Mouse (Mus musculus): Measurements from ENCODE around the gene Mcu. TPM values are rescaled to one million over a fixed set of nuclear protein-coding genes. Genes with fewer than 3 reads are reported as not detected.

The Mcu gene
- polyA plus RNA-seq, 1 experiment, result 5.3 TPM

DNA sequence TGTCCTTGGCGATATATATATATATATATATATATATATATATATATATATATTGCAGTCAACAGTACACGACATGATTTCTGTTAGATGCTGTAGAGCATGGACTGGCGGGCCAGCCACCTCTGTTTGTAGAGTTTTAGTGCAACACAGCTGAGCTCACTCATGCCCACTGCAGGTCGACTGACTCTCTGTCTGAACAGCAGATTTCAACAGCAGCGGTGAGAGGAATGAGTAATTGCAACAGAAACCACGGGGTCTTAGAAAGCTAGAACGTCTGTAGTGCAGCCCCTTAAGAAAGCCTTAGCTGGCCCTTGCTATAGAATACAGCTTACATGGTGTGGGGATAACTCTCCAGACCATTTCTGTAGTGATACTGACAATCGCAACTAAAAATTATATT lies 121.6 kb downstream of the Mcu start:
- Histone ChIP-seq H3K4me1 (ENCODE audit: control insufficient read depth, insufficient read depth, insufficient read length) (no peaks in the 10 kb centered on the region), H3K27me3 (ENCODE audit: control insufficient read depth, insufficient read depth, low read length) (no peaks in the 10 kb centered on the region), H3K4me3 (ENCODE audit: extremely low read depth, insufficient read depth, insufficient read length) (no peak overlapping the region), H3K27ac (ENCODE audit: insufficient read depth, low read length) (no peak overlapping the region), H3K36me3 (ENCODE audit: control insufficient read depth, insufficient read depth, low read length) (no peaks in the 10 kb centered on the region)
- no peak for TF ChIP-seq POLR2A (IDR thresholded peaks at IDR 0.05; ENCODE audit: low read depth, low read length)
- no peak for TF ChIP-seq CTCF (IDR thresholded peaks at IDR 0.05; ENCODE audit: extremely low read depth, insufficient read depth, insufficient read length, insufficient replicate concordance)
- DNase-seq (ENCODE audit: low read depth in 1 of 2, low spot score in 2 of 2), result no peak
- WGBS, result 75% methylated on average over 8 of the region's 8 CpGs

DNA sequence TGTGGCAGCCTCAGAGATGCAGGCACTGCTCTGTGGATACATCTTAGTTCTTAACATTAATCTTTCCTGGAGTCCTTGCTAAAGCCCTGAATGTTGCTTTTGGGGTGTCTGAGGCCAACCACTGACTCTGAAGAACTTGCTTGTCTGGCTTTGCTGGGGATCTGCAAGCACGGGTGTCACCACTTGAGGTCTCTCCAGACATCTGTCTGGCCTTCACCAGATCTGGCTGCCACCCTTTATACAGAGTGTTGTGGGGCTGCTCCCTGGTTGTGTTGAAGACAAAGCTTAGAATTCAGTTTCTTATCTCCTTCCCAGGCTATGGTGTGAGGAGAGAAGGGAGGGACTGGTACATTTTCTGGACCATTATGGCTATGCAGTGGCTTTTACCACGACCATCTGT lies 122.4 kb downstream of the Mcu start:
- no peak for TF ChIP-seq CTCF (IDR thresholded peaks at IDR 0.05; ENCODE audit: extremely low read depth, insufficient read depth, insufficient read length, insufficient replicate concordance)
- TF ChIP-seq POLR2A (IDR thresholded peaks at IDR 0.05; ENCODE audit: low read depth, low read length), result no peak
- Histone ChIP-seq H3K4me3 (ENCODE audit: extremely low read depth, insufficient read depth, insufficient read length) (no peak overlapping the region), H3K27me3 (ENCODE audit: control insufficient read depth, insufficient read depth, low read length) (no peaks in the 10 kb centered on the region), H3K36me3 (ENCODE audit: control insufficient read depth, insufficient read depth, low read length) (no peaks in the 10 kb centered on the region), H3K4me1 (ENCODE audit: control insufficient read depth, insufficient read depth, insufficient read length) (no peaks in the 10 kb centered on the region), H3K27ac (ENCODE audit: insufficient read depth, low read length) (no peak overlapping the region)
- no peak for DNase-seq (ENCODE audit: low read depth in 1 of 2, low spot score in 2 of 2)
- 20% methylated on average over 2 of the region's 2 CpGs for WGBS

DNA sequence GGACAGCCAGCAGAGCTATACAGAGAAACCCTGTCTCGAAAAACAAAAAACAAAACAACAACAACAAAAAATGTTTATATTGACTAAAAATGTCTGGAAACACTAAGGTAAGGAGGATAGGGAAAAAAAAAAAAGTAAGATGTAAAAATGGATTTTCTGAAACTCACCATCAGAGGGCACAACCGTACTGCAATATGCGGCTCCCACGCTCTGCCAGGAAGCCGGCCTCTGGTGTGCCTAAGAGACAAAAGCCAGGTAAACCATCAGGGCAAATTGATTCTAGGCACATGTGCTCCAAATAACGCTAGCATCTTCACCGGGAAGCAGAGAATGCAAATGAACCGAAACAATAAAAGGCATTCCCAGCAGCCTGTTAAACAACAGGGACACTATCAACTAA lies 125.6 kb downstream of the Mcu start:
- WGBS, result 90% methylated on average over 8 of the region's 8 CpGs
- Histone ChIP-seq H3K4me1 (ENCODE audit: control insufficient read depth, insufficient read depth, insufficient read length) (no peaks in the 10 kb centered on the region), H3K27ac (ENCODE audit: insufficient read depth, low read length) (no peak overlapping the region), H3K36me3 (ENCODE audit: control insufficient read depth, insufficient read depth, low read length) (no peaks in the 10 kb centered on the region; the same call in 1 of the 2 replicates), H3K4me3 (ENCODE audit: extremely low read depth, insufficient read depth, insufficient read length) (no peak overlapping the region), H3K27me3 (ENCODE audit: control insufficient read depth, insufficient read depth, low read length) (no peaks in the 10 kb centered on the region)
- TF ChIP-seq CTCF (IDR thresholded peaks at IDR 0.05; ENCODE audit: extremely low read depth, insufficient read depth, insufficient read length, insufficient replicate concordance) (no peak; the same call in 1 of the 2 replicates), POLR2A (IDR thresholded peaks at IDR 0.05; ENCODE audit: low read depth, low read length) (no peak)
- no peak for DNase-seq (ENCODE audit: low read depth in 1 of 2, low spot score in 2 of 2)

DNA sequence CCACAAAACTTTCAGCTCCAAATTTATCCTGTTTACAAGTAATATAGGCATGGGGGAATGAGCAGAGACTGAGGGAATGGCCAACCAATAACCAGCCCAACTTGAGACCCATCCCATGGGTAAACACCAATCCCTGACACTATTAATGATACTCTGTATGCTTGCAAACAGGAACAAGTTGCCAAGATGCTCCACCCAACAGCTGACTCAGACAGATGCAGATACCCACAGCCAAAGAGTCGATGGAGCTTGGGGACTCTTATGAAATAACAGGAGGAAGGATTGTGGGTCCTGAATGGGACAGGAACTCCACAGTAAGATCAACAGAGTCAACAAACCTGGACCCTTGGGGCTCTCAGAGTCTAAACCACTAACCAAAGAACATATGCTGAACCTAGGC lies 127.1 kb downstream of the Mcu start:
- 93% methylated on average over 1 of the region's 1 CpGs for WGBS

DNA sequence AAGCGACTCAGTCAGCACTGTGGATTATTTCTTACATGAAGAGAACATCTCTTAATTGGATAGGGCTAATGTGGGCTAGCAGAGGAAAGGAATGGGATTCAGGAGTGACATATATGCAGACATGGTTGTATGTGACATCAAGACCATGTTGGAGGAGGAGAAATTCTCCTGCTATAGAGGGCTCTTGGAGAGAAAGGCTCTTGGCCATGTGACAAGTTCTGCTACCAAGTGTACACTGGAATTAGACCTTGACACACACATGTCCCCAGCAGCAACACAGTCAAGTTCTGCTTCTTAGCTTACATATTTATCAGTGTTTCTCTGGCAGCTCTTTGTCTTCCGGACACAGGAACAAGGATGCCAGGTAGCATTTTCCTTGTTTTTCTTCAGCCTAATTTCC lies 129.1 kb downstream of the Mcu start:
- H3K4me1 ChIP-seq (ENCODE audit: control insufficient read depth, insufficient read depth, insufficient read length), result no peaks in the 10 kb centered on the region
- no peak overlapping the region for H3K4me3 ChIP-seq (ENCODE audit: extremely low read depth, insufficient read depth, insufficient read length)
- WGBS, result 96% methylated on average over 2 of the region's 2 CpGs
- no peak overlapping the region for H3K27ac ChIP-seq (ENCODE audit: insufficient read depth, low read length)
- TF ChIP-seq POLR2A (IDR thresholded peaks at IDR 0.05; ENCODE audit: low read depth, low read length) (no peak), CTCF (IDR thresholded peaks at IDR 0.05; ENCODE audit: extremely low read depth, insufficient read depth, insufficient read length, insufficient replicate concordance) (no peak)
- DNase-seq (ENCODE audit: low read depth in 1 of 2, low spot score in 2 of 2), result no peak
- H3K36me3 ChIP-seq (ENCODE audit: control insufficient read depth, insufficient read depth, low read length), result no peaks in the 10 kb centered on the region; the same call in 1 of the 2 replicates
- H3K27me3 ChIP-seq (ENCODE audit: control insufficient read depth, insufficient read depth, low read length), result no peaks in the 10 kb centered on the region

More for the DNA sequence above, 127.1 kb downstream of the Mcu start:
- Histone ChIP-seq H3K27ac (ENCODE audit: insufficient read depth, low read length) (no peak overlapping the region), H3K4me1 (ENCODE audit: control insufficient read depth, insufficient read depth, insufficient read length) (no peaks in the 10 kb centered on the region), H3K36me3 (ENCODE audit: control insufficient read depth, insufficient read depth, low read length) (no peaks in the 10 kb centered on the region; the same call in 1 of the 2 replicates), H3K27me3 (ENCODE audit: control insufficient read depth, insufficient read depth, low read length) (no peaks in the 10 kb centered on the region), H3K4me3 (ENCODE audit: extremely low read depth, insufficient read depth, insufficient read length) (no peak overlapping the region)
- DNase-seq (ENCODE audit: low read depth in 1 of 2, low spot score in 2 of 2), result no peak
- TF ChIP-seq CTCF (IDR thresholded peaks at IDR 0.05; ENCODE audit: extremely low read depth, insufficient read depth, insufficient read length, insufficient replicate concordance), result no peak

DNA sequence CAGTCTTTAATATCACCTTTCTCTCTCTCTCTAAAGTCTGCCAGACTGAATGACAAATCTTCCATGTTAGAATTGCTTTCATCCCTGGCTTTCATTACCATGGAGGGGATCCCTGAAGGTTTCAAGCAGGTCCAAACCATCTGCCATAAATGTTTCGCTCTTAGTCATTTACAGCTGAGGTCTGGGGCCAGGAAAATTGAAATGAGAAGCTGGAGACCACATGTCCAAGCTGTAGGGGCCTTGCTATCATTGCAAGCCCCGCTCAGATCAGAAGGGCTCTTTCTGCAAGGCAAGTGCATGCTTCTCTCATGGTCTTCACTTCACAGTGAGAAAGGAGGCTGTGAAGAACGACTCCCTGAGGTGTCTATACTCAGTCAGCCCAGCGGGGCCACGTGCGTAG lies 132.2 kb downstream of the Mcu start:
- TF ChIP-seq CTCF (IDR thresholded peaks at IDR 0.05; ENCODE audit: extremely low read depth, insufficient read depth, insufficient read length, insufficient replicate concordance) (no peak), POLR2A (IDR thresholded peaks at IDR 0.05; ENCODE audit: low read depth, low read length) (no peak)
- WGBS, result 92% methylated on average over 6 of the region's 6 CpGs
- H3K36me3 ChIP-seq (ENCODE audit: control insufficient read depth, insufficient read depth, low read length), result no peaks in the 10 kb centered on the region; the same call in 1 of the 2 replicates

DNA sequence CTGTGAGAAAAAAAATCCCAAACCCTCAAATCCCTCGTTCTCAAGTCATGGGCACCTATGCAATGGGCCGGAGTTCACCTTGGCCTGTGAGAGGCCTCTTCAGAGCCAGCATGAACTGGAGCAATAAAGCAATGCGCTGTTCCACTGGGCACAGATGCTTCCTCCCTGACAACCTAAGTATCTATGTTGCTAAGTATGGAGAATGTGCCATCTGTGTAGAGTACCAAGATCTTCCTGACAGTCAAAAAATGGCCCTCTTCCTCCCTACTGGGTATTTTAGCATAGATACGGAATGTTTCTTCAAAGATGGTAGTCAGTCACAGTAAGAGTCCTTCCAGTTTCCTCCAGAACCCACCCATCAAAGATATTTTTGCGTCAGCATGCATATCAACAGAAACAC lies 135.1 kb downstream of the Mcu start:
- 95% methylated on average over 5 of the region's 5 CpGs for WGBS
- no peak for DNase-seq (ENCODE audit: low read depth in 1 of 2, low spot score in 2 of 2)
- no peaks in the 10 kb centered on the region for H3K4me1 ChIP-seq (ENCODE audit: control insufficient read depth, insufficient read depth, insufficient read length)
- no peak overlapping the region for H3K27ac ChIP-seq (ENCODE audit: insufficient read depth, low read length)
- TF ChIP-seq POLR2A (IDR thresholded peaks at IDR 0.05; ENCODE audit: low read depth, low read length) (no peak), CTCF (IDR thresholded peaks at IDR 0.05; ENCODE audit: extremely low read depth, insufficient read depth, insufficient read length, insufficient replicate concordance) (no peak)
- H3K27me3 ChIP-seq (ENCODE audit: control insufficient read depth, insufficient read depth, low read length), result no peaks in the 10 kb centered on the region
- no peak overlapping the region for H3K4me3 ChIP-seq (ENCODE audit: extremely low read depth, insufficient read depth, insufficient read length)
- H3K36me3 ChIP-seq (ENCODE audit: control insufficient read depth, insufficient read depth, low read length), result no peaks in the 10 kb centered on the region

More for the DNA sequence above, 132.2 kb downstream of the Mcu start:
- Histone ChIP-seq H3K4me1 (ENCODE audit: control insufficient read depth, insufficient read depth, insufficient read length) (no peaks in the 10 kb centered on the region), H3K4me3 (ENCODE audit: extremely low read depth, insufficient read depth, insufficient read length) (no peak overlapping the region), H3K27me3 (ENCODE audit: control insufficient read depth, insufficient read depth, low read length) (no peaks in the 10 kb centered on the region), H3K27ac (ENCODE audit: insufficient read depth, low read length) (no peak overlapping the region)
- no peak for DNase-seq (ENCODE audit: low read depth in 1 of 2, low spot score in 2 of 2)

Data from spleen, adult 2 months (tissue).